Comparison of ENCODE assay signal across 8 mouse cellular contexts in genomic region chr2:27540515-27540836, GRCm38 (mm10). TPM values are rescaled to one million over a fixed set of nuclear protein-coding genes. Genes with fewer than 3 reads are reported as not detected.
DNase-seq lines count a peak whose midpoint lies in the region; ATAC-seq lines count a peak whose summit lies in the region.

No protein-coding gene starts in this region.

- peak overlapping the region; percentile 63 for H3K9ac ChIP-seq in kidney, embryonic 14.5 days (ENCODE audit: low read depth, low read length)
- H3K9ac ChIP-seq in hindbrain, embryonic 16.5 days (ENCODE audit: low read depth, low read length), result peak overlapping the region; percentile 66
- peak overlapping the region; percentile 62 for H3K9ac ChIP-seq in midbrain, embryonic 16.5 days (ENCODE audit: low read depth, low read length)

- H3K27ac ChIP-seq in kidney, embryonic 14.5 days (ENCODE audit: low read depth, low read length), result peak overlapping the region; percentile 86
- H3K27ac ChIP-seq in brown adipose tissue, adult 24 weeks (replicated peaks; ENCODE audit: low read depth, low read length), result peak overlapping the region; percentile 75
- H3K27ac ChIP-seq in hindbrain, embryonic 16.5 days (ENCODE audit: low read depth, low read length), result peak overlapping the region; percentile 86
- peak overlapping the region; percentile 81 for H3K27ac ChIP-seq in midbrain, embryonic 16.5 days (ENCODE audit: low read length)

- peaks cover 12% of the 10 kb centered on the region for H3K4me1 ChIP-seq in kidney, embryonic 14.5 days (ENCODE audit: control insufficient read depth, insufficient read depth, low read length)
- peaks cover 4% of the 10 kb centered on the region; the same call in 1 of the 2 replicates for H3K4me1 ChIP-seq in brown adipose tissue, adult 24 weeks (ENCODE audit: control insufficient read depth, insufficient read depth, insufficient read length, low read length)
- peaks cover 15% of the 10 kb centered on the region for H3K4me1 ChIP-seq in hindbrain, embryonic 16.5 days (ENCODE audit: control insufficient read depth, insufficient read depth, low read depth, low read length)
- peaks cover 14% of the 10 kb centered on the region for H3K4me1 ChIP-seq in midbrain, embryonic 16.5 days (ENCODE audit: control insufficient read depth, insufficient read depth, low read length)

- peak; percentile 37 for ATAC-seq in kidney, embryonic 14.5 days (ENCODE audit: low FRiP score, low TSS enrichment)
- peak; percentile 41 for ATAC-seq in hindbrain, embryonic 16.5 days
- ATAC-seq in midbrain, embryonic 16.5 days, result no peak; the same call in 1 of the 2 replicates

- H3K4me2 ChIP-seq in kidney, embryonic 14.5 days (replicated peaks; ENCODE audit: low read depth, low read length), result peak overlapping the region; percentile 68
- H3K4me2 ChIP-seq in hindbrain, embryonic 16.5 days (ENCODE audit: low read length), result peak overlapping the region; percentile 90
- H3K4me2 ChIP-seq in midbrain, embryonic 16.5 days (ENCODE audit: low read length), result peak overlapping the region; percentile 73

- 28% methylated on average over 10 of the region's 10 CpGs for WGBS in kidney, embryonic 14.5 days
- WGBS in hindbrain, embryonic 16.5 days, result 27% methylated on average over 10 of the region's 10 CpGs
- 32% methylated on average over 10 of the region's 10 CpGs for WGBS in midbrain, embryonic 16.5 days

- H3K9me3 ChIP-seq in kidney, embryonic 14.5 days (ENCODE audit: control insufficient read depth, low read length), result no peaks in the 10 kb centered on the region
- H3K9me3 ChIP-seq in hindbrain, embryonic 16.5 days (ENCODE audit: control insufficient read depth, low read length), result no peaks in the 10 kb centered on the region
- H3K9me3 ChIP-seq in midbrain, embryonic 16.5 days (replicated peaks; ENCODE audit: control insufficient read depth, low read length, poor library complexity, severe bottlenecking), result no peaks in the 10 kb centered on the region

- DNase-seq in kidney, adult 18-20 months, result no peak
- no peak for DNase-seq in thymus, postnatal 14 days
- DNase-seq in frontal cortex, postnatal 25 days (ENCODE audit: low spot score in 2 of 2), result no peak
- no peak for DNase-seq in kidney, postnatal 36 days

- H3K27me3 ChIP-seq in kidney, embryonic 14.5 days (ENCODE audit: control insufficient read depth, insufficient read depth, low read length), result no peaks in the 10 kb centered on the region
- no peaks in the 10 kb centered on the region for H3K27me3 ChIP-seq in hindbrain, embryonic 16.5 days (replicated peaks; ENCODE audit: control insufficient read depth, insufficient read depth, low read length)
- H3K27me3 ChIP-seq in midbrain, embryonic 16.5 days (ENCODE audit: control insufficient read depth, insufficient read depth, low read depth, low read length), result no peaks in the 10 kb centered on the region

- H3K36me3 ChIP-seq in kidney, embryonic 14.5 days (ENCODE audit: control insufficient read depth, insufficient read depth, low read length), result peaks cover 14% of the 10 kb centered on the region
- peaks cover 11% of the 10 kb centered on the region for H3K36me3 ChIP-seq in hindbrain, embryonic 16.5 days (ENCODE audit: control insufficient read depth, insufficient read depth, low read length)
- peaks cover 3% of the 10 kb centered on the region for H3K36me3 ChIP-seq in midbrain, embryonic 16.5 days (ENCODE audit: control insufficient read depth, insufficient read depth, low read length)

- peak overlapping the region; percentile 39 for H3K4me3 ChIP-seq in kidney, embryonic 14.5 days (ENCODE audit: low read length)
- peak overlapping the region; percentile 56 for H3K4me3 ChIP-seq in brown adipose tissue, adult 24 weeks (ENCODE audit: insufficient read depth, low read depth, low read length)
- peak overlapping the region; percentile 53 for H3K4me3 ChIP-seq in hindbrain, embryonic 16.5 days (ENCODE audit: low read length)
- H3K4me3 ChIP-seq in midbrain, embryonic 16.5 days (ENCODE audit: low read depth, low read length), result peak overlapping the region; percentile 42

RNA-seq across cellular contexts. Expression of gene Wdr5, which starts 25.5 kb away (rescaled TPM):
- 37.1 and 73.5 TPM in 2 replicates for polyA plus RNA-seq in kidney, embryonic 14.5 days (2014; fragmentation: Nextera tagmentation; extraction: Ambion mirVana)
- 10.2 and 14.6 TPM in 2 replicates for polyA plus RNA-seq in brown adipose tissue, adult 24 weeks (2012; ENCODE audit: insufficient read depth, insufficient read length, missing spikeins)
- polyA plus RNA-seq in hindbrain, embryonic 16.5 days (2015; fragmentation: Nextera tagmentation; extraction: Ambion mirVana), result 43.8 and 47.4 TPM in 2 replicates
- 42.6 and 44.4 TPM in 2 replicates for polyA plus RNA-seq in midbrain, embryonic 16.5 days (2015; fragmentation: Nextera tagmentation; extraction: Ambion mirVana)

RNA-seq across cellular contexts. Expression of gene Brd3, which starts 33.0 kb away (rescaled TPM):
- polyA plus RNA-seq in kidney, embryonic 14.5 days (2014; fragmentation: Nextera tagmentation; extraction: Ambion mirVana), result 134 and 147 TPM in 2 replicates
- 18.2 and 19.3 TPM in 2 replicates for polyA plus RNA-seq in brown adipose tissue, adult 24 weeks (2012; ENCODE audit: insufficient read depth, insufficient read length, missing spikeins)
- polyA plus RNA-seq in hindbrain, embryonic 16.5 days (2015; fragmentation: Nextera tagmentation; extraction: Ambion mirVana), result 102 and 129 TPM in 2 replicates
- 141 and 142 TPM in 2 replicates for polyA plus RNA-seq in midbrain, embryonic 16.5 days (2015; fragmentation: Nextera tagmentation; extraction: Ambion mirVana)
